Mouse (Mus musculus): ENCODE data around the gene Taar9. TPM values are rescaled to one million over a fixed set of nuclear protein-coding genes. Genes with fewer than 3 reads are reported as not detected.
"Not testable (repeated sequence)": the region's sequence is repeated elsewhere in the genome, so short reads cannot be mapped to it uniquely, and the experiment has no call there.

Taar9 gene
- total RNA-seq (2021), result not detected

- DNase-seq, result not testable (repeated sequence)
These were observed at the start of gene Taar9 for GRCm38 (mm10) chr10:24109434-24109833. Gene Taar9 (minus strand): TSS chr10:24109534.

GRCm38 (mm10) chr10:24158470-24159254 lies 49.3 kb upstream of the Taar9 start:
- DNase-seq, result peak in 1 of 2 experiments; percentile 27

DNA sequence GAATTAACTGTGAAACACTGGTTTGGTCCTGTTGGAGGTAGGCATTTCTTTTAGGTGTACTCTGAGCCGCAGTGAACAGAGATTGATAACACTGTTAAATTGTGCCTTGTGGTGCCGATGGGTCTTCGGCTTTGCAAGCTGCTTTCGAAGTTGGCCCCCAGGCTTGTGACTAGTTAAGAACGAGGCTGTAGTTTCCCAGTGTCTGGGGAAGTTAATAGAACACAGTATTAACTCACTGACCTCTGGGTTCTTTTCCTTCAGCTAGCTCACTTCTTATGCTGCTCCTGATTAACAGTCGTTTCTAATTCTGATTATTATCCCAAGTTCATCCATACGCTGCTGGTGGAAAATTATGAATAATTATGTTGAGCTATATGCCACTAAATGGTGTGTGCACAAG lies 40.8 kb upstream of the Taar9 start:
- no peak for DNase-seq

DNA sequence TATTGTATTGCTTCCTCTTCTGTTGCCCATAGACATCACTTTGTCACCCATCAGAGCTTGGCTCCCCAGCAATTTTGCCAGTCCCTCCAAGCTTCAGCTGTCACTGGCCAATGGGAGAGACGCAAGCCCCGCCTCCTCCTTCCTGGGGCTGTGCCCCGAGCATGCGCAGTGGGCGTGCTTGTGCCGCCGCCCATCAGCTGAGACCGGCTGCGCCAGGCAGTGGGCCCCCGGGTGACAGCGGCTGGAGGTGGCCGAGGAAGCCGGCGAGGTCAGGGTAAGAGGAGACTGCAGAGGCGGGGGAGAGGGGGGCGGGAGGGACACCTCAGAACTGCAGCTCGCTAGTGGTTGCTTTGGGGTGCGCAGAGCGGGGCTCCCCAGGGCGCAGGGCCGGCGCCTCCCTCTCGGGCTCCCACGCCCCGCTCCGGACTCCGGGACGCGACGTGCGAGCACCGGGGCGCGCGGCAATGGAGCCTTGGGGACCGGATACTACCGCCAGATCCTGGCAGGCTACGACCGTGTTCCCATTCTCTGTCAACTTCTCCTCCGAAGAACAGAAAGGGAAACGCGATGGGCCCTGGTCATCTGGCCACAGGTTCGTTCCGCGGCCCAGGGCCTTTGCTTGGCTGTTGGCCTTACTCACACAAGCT lies 39.9 kb upstream of the Taar9 start, which contains the start of gene Stx7:
TSS of gene Stx7 (plus strand) at position 168 of the 647 bp plus-strand sequence.
- peak; percentile 90 to 91 for DNase-seq

DNA sequence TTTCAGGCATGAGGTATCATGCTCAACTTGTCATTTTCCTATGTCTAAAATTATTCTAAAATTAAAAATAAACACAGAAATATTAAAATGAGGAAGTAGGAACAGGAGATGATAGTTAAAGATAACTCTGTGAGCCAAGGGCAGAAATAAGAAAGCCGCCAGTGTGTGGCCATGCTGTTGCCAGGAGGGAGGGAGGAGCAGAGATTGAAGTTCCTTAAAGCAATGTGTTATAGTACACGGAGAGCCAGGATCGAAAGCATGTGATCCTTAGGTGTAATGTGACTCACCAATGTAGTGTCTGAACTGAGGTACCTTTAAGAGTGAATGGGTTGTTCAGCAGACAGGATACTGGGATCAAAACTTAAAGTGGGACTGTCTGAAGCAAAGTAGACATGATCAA lies 33.4 kb upstream of the Taar9 start:
- no peak for DNase-seq

DNA sequence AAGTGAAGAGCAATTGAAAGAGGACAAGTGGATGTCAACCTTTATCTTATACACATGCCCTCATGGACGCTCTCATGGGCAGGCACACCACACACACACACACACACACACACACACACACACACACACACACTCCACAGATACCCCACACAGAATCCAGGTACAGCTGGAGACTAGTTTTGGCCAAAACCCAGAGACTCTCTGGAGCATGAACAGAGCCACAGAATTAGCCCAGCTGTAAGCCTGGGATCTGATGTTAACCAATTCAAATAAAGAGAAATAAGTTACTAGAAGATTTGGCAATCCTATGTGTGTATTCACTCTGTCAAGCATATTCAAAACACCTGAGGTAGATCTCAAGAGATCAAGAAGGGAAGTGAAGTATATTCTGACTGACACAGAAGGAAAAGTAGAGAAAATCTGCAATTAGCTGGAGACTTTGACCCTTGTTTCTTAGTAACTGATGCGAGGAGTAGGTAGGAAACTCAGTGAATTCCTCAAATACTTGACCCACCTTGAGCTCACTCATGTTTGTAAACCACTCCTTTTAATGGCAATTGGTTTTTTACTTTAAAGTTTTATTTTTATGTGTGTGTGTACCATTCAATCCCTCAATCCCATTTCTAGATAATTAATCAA lies 29.4 kb upstream of the Taar9 start:
- no peak for DNase-seq

DNA sequence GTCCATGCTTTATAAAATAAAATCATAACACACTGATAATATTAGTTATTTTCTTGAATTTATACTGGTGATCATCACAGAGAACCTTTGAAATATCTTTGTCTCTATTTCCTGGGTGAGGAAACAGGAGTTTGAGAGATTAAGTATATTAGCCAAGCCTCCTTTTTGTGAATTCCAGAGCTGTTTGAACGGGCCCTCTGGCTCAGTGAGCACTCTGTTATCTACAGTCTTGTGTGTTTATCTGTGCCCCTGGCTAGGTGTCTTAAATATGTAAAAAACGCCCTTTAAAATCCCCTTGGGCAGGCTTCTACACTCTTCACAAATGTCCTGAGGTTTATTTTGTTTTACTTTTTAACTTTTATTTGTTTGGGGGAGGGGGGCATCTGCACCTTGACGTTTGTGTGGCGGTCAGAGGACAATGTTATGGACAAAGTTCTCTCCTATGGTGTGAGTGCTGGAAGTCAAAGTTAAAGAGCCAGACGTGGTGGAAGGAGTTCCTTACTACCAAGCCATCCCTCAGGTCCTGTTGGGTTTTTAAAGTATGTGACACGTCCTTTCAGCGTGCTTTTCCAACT lies 24.8 kb upstream of the Taar9 start:
- no peak for DNase-seq

GRCm38 (mm10) chr10:24133132-24133531 lies 23.8 kb upstream of the Taar9 start:
- no peak for DNase-seq

- DNase-seq, result no peak
These were observed 22.9 kb upstream of the Taar9 start for GRCm38 (mm10) chr10:24132273-24132672.

- peak in 1 of 2 experiments; percentile 12 for DNase-seq
These were observed 22.3 kb upstream of the Taar9 start for GRCm38 (mm10) chr10:24131451-24132262.

DNA sequence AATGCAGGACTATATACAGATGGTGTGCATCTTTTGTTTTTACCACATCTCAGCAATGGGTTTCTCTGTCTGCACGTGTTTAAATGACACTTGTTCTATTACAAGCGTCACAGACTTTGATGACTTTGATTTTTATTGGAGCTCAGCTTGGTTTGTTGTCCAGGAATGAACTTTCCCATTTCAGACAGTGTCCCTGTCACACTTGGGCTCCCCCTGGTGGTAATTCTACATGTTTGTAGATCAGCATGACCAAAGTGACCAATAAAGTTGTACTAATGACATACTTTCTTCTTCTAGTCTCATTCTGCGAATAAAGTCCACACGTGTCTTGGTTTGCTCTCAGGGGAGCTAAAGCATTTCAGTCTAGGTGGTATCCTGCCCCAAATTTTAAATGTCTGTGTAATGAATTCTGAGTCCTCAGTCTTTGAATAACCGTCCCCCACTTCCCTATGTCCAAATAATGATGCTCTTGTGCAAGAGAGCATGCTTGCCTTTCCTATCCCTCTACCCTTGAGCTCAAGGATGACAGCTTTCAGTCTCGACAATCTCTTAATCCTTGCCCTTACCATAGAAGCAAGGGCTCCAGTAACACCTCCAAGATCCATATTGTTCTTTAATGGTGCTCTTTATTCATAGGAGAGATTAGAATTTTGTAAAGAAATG lies 1.9 kb upstream of the Taar9 start:
- peak in 1 of 2 experiments; percentile 5 for DNase-seq

DNA sequence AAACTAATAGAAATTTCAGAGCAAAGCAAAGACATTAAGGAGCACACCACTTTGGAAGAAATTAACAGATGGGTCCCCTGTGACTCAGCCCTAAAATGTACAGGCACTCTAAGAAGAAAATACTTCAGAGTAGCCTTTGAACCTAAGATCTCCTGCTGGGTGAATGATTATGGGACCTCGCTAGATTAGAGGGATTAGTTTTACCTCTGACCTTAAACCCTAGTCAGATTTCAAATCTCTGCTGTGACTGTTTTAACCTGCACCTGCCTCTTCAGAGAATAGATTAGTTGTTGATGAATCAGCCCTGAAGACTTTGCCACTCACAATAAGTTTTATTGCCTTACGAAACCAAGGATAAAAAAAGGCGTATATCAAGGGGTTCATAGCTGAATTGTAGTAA lies 1.1 kb downstream of the Taar9 start:
- no peak for DNase-seq

DNA sequence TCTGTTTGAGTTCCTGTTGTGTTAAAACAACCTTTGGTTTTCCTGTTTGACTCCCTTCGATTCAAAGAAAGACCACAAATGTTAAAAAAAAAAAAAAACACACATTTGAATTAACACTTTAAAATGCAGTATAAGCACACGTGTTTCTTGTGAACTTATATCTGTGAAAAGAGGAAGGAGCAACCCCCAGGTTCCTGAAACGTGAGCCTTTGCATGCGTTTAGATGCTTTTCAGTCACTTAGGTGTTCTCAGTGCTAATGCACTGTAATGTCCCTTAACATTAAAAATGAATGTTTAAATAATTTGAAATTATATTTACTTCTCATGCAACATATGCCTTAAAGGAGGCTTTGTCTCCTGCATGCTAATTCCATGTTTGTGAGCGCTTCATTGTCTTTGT lies 1.6 kb downstream of the Taar9 start:
- no peak for DNase-seq

- DNase-seq, result not testable (repeated sequence)
These were observed 6.0 kb downstream of the Taar9 start for GRCm38 (mm10) chr10:24103299-24103698.

GRCm38 (mm10) chr10:24101812-24102211 lies 7.5 kb downstream of the Taar9 start, which contains the start of gene Taar8c:
Gene Taar8c (minus strand): TSS chr10:24101912.
- DNase-seq, result not testable (repeated sequence)

GRCm38 (mm10) chr10:24097010-24097409 lies 12.3 kb downstream of the Taar9 start:
- DNase-seq, result not testable (repeated sequence)

GRCm38 (mm10) chr10:24092194-24092593 lies 17.1 kb downstream of the Taar9 start, which contains the start of gene Taar8b:
Gene Taar8b (minus strand): TSS chr10:24092294.
- DNase-seq, result no peak

GRCm38 (mm10) chr10:24087168-24087567 lies 22.2 kb downstream of the Taar9 start:
- no peak for DNase-seq

DNA sequence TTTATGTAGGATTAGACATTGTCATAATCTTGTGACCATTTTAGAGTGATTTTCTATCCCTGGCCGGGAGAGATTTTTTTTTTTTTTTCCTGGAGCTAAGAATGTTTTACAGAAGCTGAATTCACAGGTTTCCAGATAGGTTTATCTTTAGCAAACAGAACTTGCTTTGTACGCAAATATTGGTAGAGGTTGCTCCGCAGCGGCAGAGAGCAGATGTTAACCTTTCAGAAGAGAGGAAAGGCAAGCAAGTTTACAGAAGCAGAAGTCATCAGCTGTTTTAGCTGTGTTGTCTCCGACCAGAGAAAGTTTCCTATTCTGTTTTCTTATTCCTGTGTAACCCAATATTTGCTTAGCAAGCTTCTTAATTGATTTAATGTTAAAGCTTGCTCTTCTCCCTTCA lies 22.8 kb downstream of the Taar9 start:
- DNase-seq, result no peak

GRCm38 (mm10) chr10:24085936-24086335 lies 23.4 kb downstream of the Taar9 start:
- DNase-seq, result no peak

DNA sequence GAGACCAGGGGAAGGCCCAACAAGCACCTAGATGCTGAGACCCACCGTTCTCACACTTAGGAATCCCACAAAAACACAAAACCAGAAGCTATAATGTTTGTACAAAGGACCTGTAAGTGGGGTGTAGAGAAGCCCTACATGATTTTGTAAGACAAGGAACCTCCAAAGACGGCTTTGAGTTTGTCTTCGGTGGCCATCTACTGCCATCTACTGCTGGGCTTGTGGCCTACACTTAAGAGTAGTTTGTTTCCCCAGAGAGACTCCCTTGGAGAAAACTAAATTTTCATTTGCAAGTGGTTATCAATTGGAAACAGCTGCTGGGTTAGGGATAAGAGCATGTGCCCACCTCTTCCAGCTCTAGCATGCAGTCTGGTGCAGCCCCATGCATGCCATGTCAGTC lies 29.2 kb downstream of the Taar9 start:
- DNase-seq, result peak; percentile 16

Data from layer of hippocampus, postnatal 36 days (tissue).